Mouse (Mus musculus): ENCODE results near the gene Krt42.

- no peak for TF ChIP-seq CTCF (IDR thresholded peaks at IDR 0.05; ENCODE audit: insufficient read depth, low read depth, low read length)
- no peak for TF ChIP-seq POLR2A (IDR thresholded peaks at IDR 0.05; ENCODE audit: insufficient read depth, low read depth, low read length)
These were observed 5.0 kb upstream of the Krt42 start for GRCm38 (mm10) chr11:100274719-100275118.

Data from olfactory bulb, adult 2 months (tissue).